In the genomic region with DNA sequence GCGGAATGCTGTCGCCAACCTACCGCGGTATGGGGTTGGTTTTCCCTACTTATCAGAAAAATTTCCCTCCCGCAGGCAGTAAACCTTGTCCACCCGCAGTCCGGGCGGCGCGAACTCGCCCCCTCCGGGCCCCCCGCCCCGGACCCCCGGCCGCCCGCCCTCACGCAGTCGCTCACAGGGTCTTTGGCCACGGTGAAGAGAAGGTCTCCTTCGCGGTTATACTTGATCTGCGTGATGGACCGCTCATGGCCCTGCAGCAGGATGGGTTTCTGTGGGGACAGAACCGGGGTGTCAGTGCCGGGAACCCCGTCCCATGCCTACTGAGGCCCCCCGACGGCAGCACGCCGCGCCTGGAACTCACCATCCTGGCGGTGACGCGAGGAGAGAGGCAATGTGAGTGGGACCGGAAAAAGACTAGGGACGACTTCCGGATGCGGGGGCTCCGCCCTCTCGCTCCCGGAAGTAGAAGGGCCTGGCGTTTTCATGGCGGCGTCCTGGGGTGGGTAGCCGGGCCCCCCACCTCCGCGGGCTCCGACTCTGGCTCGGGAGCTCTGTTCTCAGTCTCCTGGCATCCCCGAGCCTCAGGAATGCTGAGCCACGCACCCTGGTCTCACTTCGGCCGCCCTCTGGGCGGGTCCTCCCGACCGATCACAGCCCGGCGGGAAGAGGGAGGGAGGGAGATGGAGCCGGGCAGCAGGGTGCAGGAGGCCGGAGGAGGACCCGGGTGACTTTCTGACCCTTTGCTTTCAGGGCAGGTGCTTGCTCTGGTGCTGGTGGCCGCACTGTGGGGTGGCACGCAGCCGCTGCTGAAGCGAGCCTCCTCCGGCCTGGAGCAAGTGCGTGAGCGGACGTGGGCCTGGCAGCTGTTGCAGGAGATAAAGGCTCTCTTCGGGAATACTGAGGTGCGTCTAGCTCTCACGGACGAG, we compare ENCODE assay signal across 8 mouse cellular contexts. TPM values are rescaled to one million over a fixed set of nuclear protein-coding genes. Genes with fewer than 3 reads are reported as not detected.
DNase-seq lines count a peak whose midpoint lies in the region; ATAC-seq lines count a peak whose summit lies in the region.

Gene Eif3i (minus strand): TSS at position 416 of the 926 bp plus-strand sequence.
Gene Tmem234 (plus strand): TSS at position 436 of the 926 bp plus-strand sequence.

- H3K36me3 ChIP-seq in intestine, embryonic 14.5 days (ENCODE audit: control insufficient read depth, insufficient read depth, low read length), result peaks cover 55% of the 10 kb centered on the region
- H3K36me3 ChIP-seq in limb, embryonic 10.5 days, result peaks cover 77% of the 10 kb centered on the region
- H3K36me3 ChIP-seq in midbrain, embryonic 12.5 days, result peaks cover 53% of the 10 kb centered on the region

- H3K9me3 ChIP-seq in intestine, embryonic 14.5 days (ENCODE audit: control insufficient read depth, low read length), result no peaks in the 10 kb centered on the region
- no peaks in the 10 kb centered on the region for H3K9me3 ChIP-seq in limb, embryonic 10.5 days (replicated peaks)
- no peaks in the 10 kb centered on the region for H3K9me3 ChIP-seq in midbrain, embryonic 12.5 days

- no peaks in the 10 kb centered on the region for H3K27me3 ChIP-seq in intestine, embryonic 14.5 days (replicated peaks; ENCODE audit: control insufficient read depth, insufficient read depth, low read length)
- no peaks in the 10 kb centered on the region for H3K27me3 ChIP-seq in limb, embryonic 10.5 days (ENCODE audit: low read depth, poor library complexity, severe bottlenecking)
- no peaks in the 10 kb centered on the region for H3K27me3 ChIP-seq in midbrain, embryonic 12.5 days

- H3K27ac ChIP-seq in intestine, embryonic 14.5 days (ENCODE audit: low read depth), result peak within 1 kb of the TSS; percentile 73; the same call in 1 of the 2 replicates
- H3K27ac ChIP-seq in limb, embryonic 10.5 days, result peak within 1 kb of the TSS; percentile 93
- peak within 1 kb of the TSS; percentile 52 for H3K27ac ChIP-seq in midbrain, embryonic 12.5 days (replicated peaks)

- peak within 1 kb of the TSS; percentile 81 for H3K9ac ChIP-seq in intestine, embryonic 14.5 days (ENCODE audit: low read length)
- H3K9ac ChIP-seq in midbrain, embryonic 12.5 days (replicated peaks), result peak within 1 kb of the TSS; percentile 87

- H3K4me2 ChIP-seq in intestine, embryonic 14.5 days (ENCODE audit: low read length), result peak within 1 kb of the TSS; percentile 76
- peak within 1 kb of the TSS; percentile 93 for H3K4me2 ChIP-seq in midbrain, embryonic 12.5 days (replicated peaks)

- H3K4me1 ChIP-seq in intestine, embryonic 14.5 days (replicated peaks; ENCODE audit: control insufficient read depth, insufficient read depth, low read length), result peaks cover 15% of the 10 kb centered on the region
- peaks cover 28% of the 10 kb centered on the region for H3K4me1 ChIP-seq in limb, embryonic 10.5 days
- peaks cover 27% of the 10 kb centered on the region for H3K4me1 ChIP-seq in midbrain, embryonic 12.5 days

- peak within 1 kb of the TSS; percentile 92 for H3K4me3 ChIP-seq in intestine, embryonic 14.5 days (ENCODE audit: low read depth, low read length)
- peak within 1 kb of the TSS; percentile 100 for H3K4me3 ChIP-seq in limb, embryonic 10.5 days
- H3K4me3 ChIP-seq in midbrain, embryonic 12.5 days, result peak within 1 kb of the TSS; percentile 75

- ATAC-seq in intestine, embryonic 14.5 days (replicated peaks; ENCODE audit: low FRiP score, low TSS enrichment, low read depth), result peak; percentile 87
- ATAC-seq in midbrain, embryonic 12.5 days (ENCODE audit: low FRiP score, low read depth), result peak; percentile 88

- DNase-seq in layer of hippocampus, adult 11-12 months (ENCODE audit: low spot score), result peak; percentile 84
- DNase-seq in layer of hippocampus, adult 9-10 months (ENCODE audit: low spot score), result no peak
- peak; percentile 92 for DNase-seq in embryo, embryonic 11 days
- DNase-seq in gastrocnemius, postnatal 25 days, result peak; percentile 84
- peak; percentile 90 for DNase-seq in intestine, embryonic 14.5 days (ENCODE audit: low spot score)
- peak; percentile 91 for DNase-seq in limb, embryonic 10.5 days (ENCODE audit: low spot score)
- peak; percentile 67 for DNase-seq in skeletal muscle tissue, adult 2 months (ENCODE audit: low read depth, low spot score)

- under 1% methylated on average over 73 of the region's 74 CpGs for WGBS in intestine, embryonic 14.5 days
- under 1% methylated on average over 74 of the region's 74 CpGs for WGBS in limb, embryonic 10.5 days
- WGBS in midbrain, embryonic 12.5 days, result under 1% methylated on average over 74 of the region's 74 CpGs

RNA-seq across cellular contexts. Expression of gene Eif3i, which starts in this region (rescaled TPM):
- total RNA-seq in gastrocnemius, postnatal 25 days (2021), result 100 to 1,000 TPM; 116 to 129 TPM
- polyA plus RNA-seq in intestine, embryonic 14.5 days (2014; fragmentation: Nextera tagmentation; extraction: Ambion mirVana), result 349 and 356 TPM in 2 replicates
- polyA plus RNA-seq in limb, embryonic 10.5 days (2016; fragmentation: Nextera tagmentation; extraction: Ambion mirVana), result 322 and 358 TPM in 2 replicates
- 196 and 202 TPM in 2 replicates for polyA plus RNA-seq in midbrain, embryonic 12.5 days (2016; fragmentation: Nextera tagmentation; extraction: Ambion mirVana)

RNA-seq across cellular contexts. Expression of gene Tmem234, which starts in this region (rescaled TPM):
- total RNA-seq in gastrocnemius, postnatal 25 days (2021), result 10 to 100 TPM; 30.5 to 32.3 TPM
- polyA plus RNA-seq in intestine, embryonic 14.5 days (2014; fragmentation: Nextera tagmentation; extraction: Ambion mirVana), result 197 and 212 TPM in 2 replicates
- 228 and 231 TPM in 2 replicates for polyA plus RNA-seq in limb, embryonic 10.5 days (2016; fragmentation: Nextera tagmentation; extraction: Ambion mirVana)
- 182 and 192 TPM in 2 replicates for polyA plus RNA-seq in midbrain, embryonic 12.5 days (2016; fragmentation: Nextera tagmentation; extraction: Ambion mirVana)
